Mouse (Mus musculus) G1E-ER4 (cell line): Measurements from ENCODE around the gene Nebl. TPM values are rescaled to one million over a fixed set of nuclear protein-coding genes. Genes with fewer than 3 reads are reported as not detected.

ENCODE experiments used
- GATA1 ChIP-seq: IDR thresholded peaks from one replicate; pipeline ENCODE4 v1.8.0; 2012; ENCODE audit warnings: low read length, inconsistent platforms
- polyA plus RNA-seq: library from polyadenylated mRNA; stranded (reverse); fragments of >175 nt; gene quantifications from 2 replicates; pipeline ENCODE4 v1.2.3, GENCODE M21; 2012

The Nebl gene
- polyA plus RNA-seq, 1 experiment, result 0.24 TPM

DNA sequence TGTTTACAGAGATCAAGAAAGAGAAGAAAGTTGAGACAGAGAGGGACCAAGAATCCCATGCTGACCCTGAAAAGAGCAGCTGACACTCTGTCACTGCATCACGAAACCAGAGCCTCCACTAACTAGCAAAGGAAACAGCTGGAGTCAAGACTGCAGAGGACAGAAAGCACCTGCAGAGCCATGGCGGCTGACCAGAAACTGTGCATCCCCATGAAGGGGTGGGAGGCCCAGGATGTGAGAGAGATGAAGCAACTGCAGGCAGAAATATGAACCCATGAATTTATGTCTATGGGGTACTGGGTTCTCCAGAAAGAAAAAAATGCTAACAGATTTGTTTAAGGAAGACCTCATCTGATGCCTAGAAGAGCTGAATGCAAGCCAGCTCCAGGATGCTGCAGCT is 133.3 kb downstream of the Nebl start:
- no peak for TF ChIP-seq GATA1

DNA sequence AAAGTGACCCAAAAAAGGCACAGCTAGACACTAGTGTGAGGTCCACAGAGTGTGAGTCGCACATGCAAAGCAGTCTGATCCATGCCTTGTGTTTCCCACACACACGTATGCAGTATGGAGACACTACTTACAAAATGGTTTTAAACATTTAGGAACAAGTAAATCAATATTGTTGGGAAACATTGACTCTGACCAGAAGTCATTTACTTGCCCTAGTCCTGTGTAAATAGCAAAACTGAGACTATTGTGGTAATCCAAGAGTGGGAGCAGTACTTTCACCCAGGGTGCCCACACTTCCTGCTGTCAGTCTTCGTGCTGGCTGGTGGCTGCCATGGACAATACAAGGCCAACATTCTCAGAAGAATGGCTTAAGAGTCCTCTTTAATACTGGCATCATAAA is 141.6 kb downstream of the Nebl start:
- no peak for TF ChIP-seq GATA1

GRCm38 (mm10) chr2:17585329-17585992 is 145.8 kb downstream of the Nebl start:
- TF ChIP-seq GATA1, result no peak

DNA sequence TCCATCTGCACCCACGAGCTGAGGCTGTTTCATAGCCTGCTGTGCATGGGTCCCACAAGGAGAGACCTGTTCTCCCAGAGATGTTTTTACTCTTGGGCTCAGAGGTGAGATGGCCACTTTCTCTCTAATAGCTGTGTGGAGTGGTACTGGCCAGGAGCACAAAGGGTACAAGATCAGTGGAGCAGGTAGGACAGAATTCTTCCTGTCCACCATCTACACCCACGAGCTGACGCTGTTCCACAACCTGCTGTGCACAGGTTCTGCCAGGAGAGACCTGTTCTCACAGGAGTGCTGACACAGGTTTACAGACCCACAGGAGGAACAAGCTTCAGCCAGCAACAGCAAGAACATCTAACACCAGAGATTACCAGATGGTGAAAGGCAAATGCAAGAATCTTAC is 155.6 kb downstream of the Nebl start:
- no peak for TF ChIP-seq GATA1

DNA sequence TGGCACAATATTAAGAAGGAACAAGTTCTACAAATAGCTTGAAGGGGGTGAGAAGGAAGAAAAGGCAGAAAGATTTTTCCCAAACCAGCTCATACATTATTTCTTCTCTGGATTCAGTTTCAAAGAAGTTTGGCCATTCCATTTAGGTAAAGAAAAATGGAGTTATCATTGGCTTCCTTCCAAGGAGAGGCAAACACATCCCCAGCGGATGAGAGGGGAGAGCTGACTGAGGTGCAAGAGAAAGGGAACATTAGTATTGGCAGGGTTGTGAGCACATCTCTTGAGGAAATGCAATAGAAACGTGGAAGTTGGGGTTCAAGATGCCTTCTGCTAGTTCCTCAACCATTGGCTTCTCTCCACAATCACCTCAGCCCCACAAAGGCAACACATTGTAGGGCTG is 159.5 kb downstream of the Nebl start:
- TF ChIP-seq GATA1, result no peak

DNA sequence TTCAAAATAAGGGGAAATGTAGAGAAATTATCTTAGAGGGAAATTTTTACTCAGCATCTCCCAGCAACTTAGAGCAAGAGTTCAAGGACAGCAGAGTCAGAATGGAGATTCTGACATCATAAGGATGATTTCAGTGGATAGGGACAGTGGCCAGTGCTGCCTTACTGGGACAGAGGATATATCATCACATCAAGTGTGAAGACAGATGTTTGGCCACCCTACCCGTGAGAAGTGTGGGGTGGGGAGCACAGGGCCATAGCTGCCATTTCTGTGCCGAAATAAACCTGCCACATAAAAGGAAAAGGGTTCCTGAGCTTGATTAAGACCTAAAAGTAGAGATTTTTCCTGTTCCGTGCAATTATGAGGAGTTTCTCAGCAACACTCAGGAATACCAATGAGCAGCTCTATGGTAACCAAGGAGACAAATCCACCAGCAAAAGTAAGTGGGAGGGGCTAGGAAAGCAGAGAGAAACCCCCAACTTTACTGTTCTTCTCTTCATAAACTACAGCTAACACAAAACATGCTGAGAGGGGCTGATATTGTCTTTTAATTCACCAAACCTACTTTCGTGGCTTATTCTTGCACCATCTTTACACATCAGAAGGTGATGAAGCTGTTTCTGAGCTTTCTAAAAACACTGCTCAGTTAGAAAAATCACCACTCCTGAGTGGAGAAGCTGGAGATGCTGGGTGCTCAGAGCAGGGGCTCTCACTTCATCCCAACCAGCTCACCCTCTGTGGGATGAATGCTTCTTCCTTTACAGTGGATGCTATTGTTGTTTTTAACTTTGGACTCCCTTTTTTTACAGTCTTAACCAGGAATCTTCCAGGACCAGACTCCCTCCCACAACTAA is 172.1 kb downstream of the Nebl start:
- TF ChIP-seq GATA1, result no peak

DNA sequence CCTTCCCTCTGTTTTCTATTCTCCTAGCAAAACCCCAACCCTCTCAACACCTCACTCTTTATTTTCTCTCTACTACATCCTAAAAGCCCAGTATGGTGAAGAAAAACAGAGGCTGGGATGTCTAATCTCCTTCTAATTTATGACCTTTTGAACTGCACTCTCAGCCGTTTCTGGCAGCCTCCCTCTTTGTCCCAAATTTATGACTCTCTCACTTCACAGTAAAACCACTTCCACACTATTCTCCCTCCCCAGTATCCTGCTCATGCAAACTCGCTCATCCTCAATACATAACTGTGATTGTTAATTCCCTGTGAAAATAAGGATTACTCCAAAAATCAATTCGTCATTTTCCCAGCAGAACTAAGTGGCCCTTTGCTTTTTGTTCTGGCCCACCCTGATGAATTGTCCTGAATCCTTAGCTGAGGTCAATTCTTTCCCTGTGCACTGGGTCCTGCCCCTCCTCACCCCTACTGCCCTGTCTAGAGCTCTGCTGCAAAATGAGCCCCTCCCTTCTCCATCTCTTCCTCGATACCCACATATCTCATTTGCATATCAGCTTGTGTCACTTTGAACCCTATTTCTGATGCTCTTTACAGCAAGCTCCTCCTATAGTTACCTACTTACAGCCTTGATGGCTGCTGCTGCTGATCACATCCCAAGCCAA is 181.2 kb downstream of the Nebl start:
- TF ChIP-seq GATA1, result no peak

- TF ChIP-seq GATA1, result no peak
Observed at GRCm38 (mm10) chr2:17546354-17546948, 184.8 kb downstream of the Nebl start.

- TF ChIP-seq GATA1, result no peak
Observed at GRCm38 (mm10) chr2:17539737-17540136, 191.5 kb downstream of the Nebl start.

DNA sequence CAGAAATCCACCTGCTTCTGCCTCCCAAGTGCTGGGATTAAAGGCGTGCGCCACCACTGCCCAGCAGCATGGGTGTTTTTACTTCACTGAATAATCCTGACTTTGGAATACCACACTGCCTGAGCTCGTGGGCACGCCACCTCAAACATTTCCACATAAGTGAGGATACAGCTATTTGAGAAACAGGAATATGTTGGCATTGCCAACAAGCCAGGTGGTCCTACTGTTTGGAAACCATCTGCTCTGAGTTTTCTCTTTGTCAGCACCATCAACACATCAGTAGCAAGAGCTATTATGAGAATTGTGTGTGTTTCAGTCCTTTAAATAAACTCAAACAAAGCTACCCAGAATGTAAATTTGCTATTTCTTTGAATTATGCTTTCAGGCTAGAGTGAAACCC is 192.8 kb downstream of the Nebl start:
- TF ChIP-seq GATA1, result no peak

GRCm38 (mm10) chr2:17531355-17532105 is 199.7 kb downstream of the Nebl start:
- no peak for TF ChIP-seq GATA1

GRCm38 (mm10) chr2:17525739-17526526 is 205.3 kb downstream of the Nebl start:
- TF ChIP-seq GATA1, result no peak

DNA sequence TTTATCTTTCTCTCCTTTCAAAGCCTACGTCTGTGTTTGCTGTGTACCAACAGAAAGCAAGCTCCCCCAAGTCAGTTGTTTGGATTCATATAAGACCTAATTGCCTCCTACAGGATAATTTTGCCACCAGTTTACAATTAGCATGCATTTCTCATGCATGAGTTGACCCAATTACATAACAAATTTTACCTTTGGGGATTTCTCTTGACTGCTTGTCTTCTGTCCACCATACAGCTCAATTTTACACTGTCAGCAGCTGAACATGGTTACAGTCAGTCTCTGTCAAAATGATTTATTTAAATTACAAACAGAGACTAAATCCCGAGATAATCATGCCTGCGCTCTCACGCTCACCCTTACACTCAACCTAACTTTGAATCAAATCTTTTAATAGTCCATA is 206.1 kb downstream of the Nebl start:
- TF ChIP-seq GATA1, result no peak

DNA sequence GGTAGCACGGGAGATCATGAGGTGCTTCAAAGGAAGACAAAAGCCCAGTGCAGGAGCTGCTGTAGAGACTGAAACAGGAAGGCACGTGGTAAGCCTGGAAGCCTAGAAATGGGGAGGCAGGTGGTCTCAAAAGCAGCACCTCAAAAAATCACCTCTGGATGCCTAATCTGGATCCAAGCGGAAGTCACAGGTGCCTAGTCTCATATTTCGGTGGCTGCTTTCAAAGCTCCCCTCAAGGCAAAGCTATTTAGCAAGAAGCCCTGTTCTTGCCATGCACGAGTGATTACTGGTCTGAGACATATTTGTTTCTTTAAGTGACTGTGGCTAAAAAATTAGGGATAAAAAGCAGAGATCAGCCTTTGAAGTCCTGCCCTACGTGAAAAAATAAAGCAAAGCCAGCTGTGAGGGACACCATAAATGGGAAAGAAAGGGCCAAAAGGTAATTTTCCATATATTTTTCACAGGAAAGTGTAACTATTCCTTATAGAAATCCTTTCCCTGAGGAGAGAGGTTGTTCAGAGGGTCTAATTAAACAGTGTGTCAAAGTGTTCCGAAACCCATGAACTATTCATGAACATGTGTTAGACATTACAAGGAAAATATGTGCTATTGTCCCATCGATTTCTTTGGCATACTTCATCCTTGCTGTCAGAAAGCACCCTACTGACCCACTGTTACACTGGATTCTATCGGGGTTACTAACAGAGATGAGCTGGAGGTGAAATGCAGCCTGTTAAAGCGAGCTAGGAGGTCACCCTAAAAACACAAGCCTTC is 206.9 kb downstream of the Nebl start:
- no peak for TF ChIP-seq GATA1
